In the genomic region with DNA sequence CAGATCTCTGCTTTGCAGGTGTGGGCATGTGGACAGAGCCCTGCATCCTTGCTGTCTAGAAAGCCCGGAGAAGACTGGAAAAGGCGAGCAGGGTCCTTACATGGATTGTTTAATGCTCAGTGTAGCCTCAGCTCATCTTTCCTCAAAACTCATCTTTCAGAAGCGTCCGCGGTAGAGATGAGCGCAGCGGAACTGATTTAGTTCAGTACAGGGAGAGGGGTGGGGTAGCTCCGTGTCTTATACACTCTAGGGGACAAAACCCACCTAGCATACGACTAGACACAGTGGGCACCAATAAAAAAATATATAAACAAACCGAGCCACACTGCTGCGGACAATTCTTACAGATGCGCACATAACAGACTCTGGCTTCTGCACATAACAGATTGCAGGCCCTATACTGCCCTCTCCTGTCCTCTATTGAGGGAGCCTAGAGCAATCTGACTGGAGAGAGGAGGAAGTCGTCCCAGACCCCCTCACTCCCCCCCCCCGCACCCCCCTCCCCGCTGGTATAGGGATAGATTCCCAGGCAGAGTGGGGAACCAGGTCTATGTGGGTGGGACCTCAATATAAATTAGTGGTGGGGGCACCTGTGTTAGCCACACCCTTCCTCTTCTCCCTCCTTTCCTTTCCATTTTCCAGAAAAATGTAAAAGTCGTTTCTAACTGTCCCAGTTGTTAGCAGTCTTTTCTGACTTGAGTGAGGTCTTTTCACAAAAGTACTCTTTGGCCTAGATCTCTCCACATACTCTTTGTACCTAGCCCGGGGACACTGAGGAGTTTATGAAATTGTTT, we compare ENCODE assay signal across 7 mouse cellular contexts. TPM values are rescaled to one million over a fixed set of nuclear protein-coding genes. Genes with fewer than 3 reads are reported as not detected.
DNase-seq lines count a peak whose midpoint lies in the region; ATAC-seq lines count a peak whose summit lies in the region.

No protein-coding gene starts in this region.

- H3K27me3 ChIP-seq in forebrain, embryonic 15.5 days, result peaks cover 82% of the 10 kb centered on the region
- peaks cover 56% of the 10 kb centered on the region for H3K27me3 ChIP-seq in midbrain, embryonic 14.5 days (ENCODE audit: control insufficient read depth, insufficient read depth, low read length)

- H3K4me2 ChIP-seq in forebrain, embryonic 15.5 days (replicated peaks), result peak overlapping the region; percentile 49
- peak overlapping the region; percentile 56 for H3K4me2 ChIP-seq in midbrain, embryonic 14.5 days (ENCODE audit: low read length)

- ATAC-seq in forebrain, embryonic 15.5 days (replicated peaks), result no peak
- no peak for ATAC-seq in midbrain, embryonic 14.5 days (ENCODE audit: low FRiP score, low TSS enrichment)

- 6% methylated on average over 17 of the region's 17 CpGs for WGBS in forebrain, embryonic 15.5 days
- WGBS in midbrain, embryonic 14.5 days, result 5% methylated on average over 17 of the region's 17 CpGs

- no peaks in the 10 kb centered on the region for H3K36me3 ChIP-seq in forebrain, embryonic 15.5 days
- H3K36me3 ChIP-seq in midbrain, embryonic 14.5 days (ENCODE audit: control insufficient read depth, insufficient read depth, low read length), result no peaks in the 10 kb centered on the region

- no peak overlapping the region for H3K27ac ChIP-seq in forebrain, embryonic 15.5 days (replicated peaks)
- no peak overlapping the region for H3K27ac ChIP-seq in midbrain, embryonic 14.5 days (replicated peaks; ENCODE audit: low read depth, low read length)

- peak overlapping the region; percentile 30 for H3K4me3 ChIP-seq in forebrain, embryonic 15.5 days
- H3K4me3 ChIP-seq in midbrain, embryonic 14.5 days (replicated peaks; ENCODE audit: low read depth, low read length), result peak overlapping the region; percentile 23

- no peak overlapping the region for H3K9ac ChIP-seq in forebrain, embryonic 15.5 days (replicated peaks)
- H3K9ac ChIP-seq in midbrain, embryonic 14.5 days (replicated peaks; ENCODE audit: low read length), result no peak overlapping the region

- DNase-seq in CD4-positive helper T cell, adult 2 months (ENCODE audit: low read depth, low spot score), result peak; percentile 51
- DNase-seq in MN1 (ENCODE audit: low spot score), result peak; percentile 71
- peak; percentile 27 for DNase-seq in kidney, postnatal 14 days
- DNase-seq in midbrain, embryonic 14.5 days, result peak; percentile 70
- DNase-seq in ovary, postnatal 10 days (ENCODE audit: low spot score), result no peak
- DNase-seq in thymus, postnatal 25 days, result no peak

- H3K9me3 ChIP-seq in forebrain, embryonic 15.5 days, result no peaks in the 10 kb centered on the region
- no peaks in the 10 kb centered on the region for H3K9me3 ChIP-seq in midbrain, embryonic 14.5 days (ENCODE audit: control insufficient read depth, low read length)

- H3K4me1 ChIP-seq in forebrain, embryonic 15.5 days, result peaks cover 48% of the 10 kb centered on the region
- H3K4me1 ChIP-seq in midbrain, embryonic 14.5 days (ENCODE audit: control insufficient read depth, insufficient read depth, low read length), result peaks cover 26% of the 10 kb centered on the region; the same call in 1 of the 2 replicates

RNA-seq across cellular contexts. Expression of a gene that starts 4.1 kb away (rescaled TPM):
- polyA plus RNA-seq in forebrain, embryonic 15.5 days (2015; fragmentation: Nextera tagmentation; extraction: Ambion mirVana), result 0.70 and 0.73 TPM in 2 replicates
- polyA plus RNA-seq in midbrain, embryonic 14.5 days (2014; fragmentation: Nextera tagmentation; extraction: Ambion mirVana), result 0.72 and 1.4 TPM in 2 replicates

RNA-seq across cellular contexts. Expression of a gene that starts 31.9 kb away (rescaled TPM):
- polyA plus RNA-seq in forebrain, embryonic 15.5 days (2015; fragmentation: Nextera tagmentation; extraction: Ambion mirVana), result 65.0 and 67.6 TPM in 2 replicates
- 71.1 and 72.7 TPM in 2 replicates for polyA plus RNA-seq in midbrain, embryonic 14.5 days (2014; fragmentation: Nextera tagmentation; extraction: Ambion mirVana)

RNA-seq across cellular contexts. Expression of a gene that starts 33.7 kb away (rescaled TPM):
- polyA plus RNA-seq in forebrain, embryonic 15.5 days (2015; fragmentation: Nextera tagmentation; extraction: Ambion mirVana), result 1.7 and 2.2 TPM in 2 replicates
- 2.4 and 2.8 TPM in 2 replicates for polyA plus RNA-seq in midbrain, embryonic 14.5 days (2014; fragmentation: Nextera tagmentation; extraction: Ambion mirVana)

Comparison
In these comparisons a context has a peak if more than half of its experiments do, and no peak if none do; other contexts are left out.
1. DNase-seq: peak in CD4-positive helper T cell, adult 2 months (single experiment), MN1 (single experiment), kidney, postnatal 14 days (single experiment) and midbrain, embryonic 14.5 days (single experiment); none in ovary, postnatal 10 days (single experiment) and thymus, postnatal 25 days (single experiment).